Mouse (Mus musculus) retina, adult 2 months (tissue): ENCODE data around the gene Gm4498.
"Not testable (repeated sequence)": the region's sequence is repeated elsewhere in the genome, so short reads cannot be mapped to it uniquely, and the experiment has no call there.

Source experiments
- DNase-seq: peaks from one replicate; pipeline ENCODE4 v3.0.0-alpha.2; 2012; ENCODE audit warnings: low read depth, low spot score

Gm4498 gene

DNA sequence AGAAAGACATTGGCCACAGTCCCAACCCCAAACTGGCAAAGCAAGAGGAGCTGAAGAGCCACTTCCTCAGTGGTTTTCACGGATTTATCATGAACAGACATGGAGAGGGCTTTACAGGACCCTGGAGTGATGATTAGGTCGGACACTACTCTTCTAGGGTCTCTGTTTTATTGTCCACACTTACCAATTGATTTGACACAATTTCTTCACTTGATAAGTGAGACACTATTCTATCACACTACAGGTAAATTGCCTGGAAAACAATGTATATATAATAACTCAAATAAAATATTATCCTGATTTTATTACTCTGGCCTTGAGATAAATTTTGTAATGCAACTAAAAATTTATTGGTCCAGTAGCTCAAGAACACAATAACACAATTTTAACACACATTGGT is at the start of gene Gm4498:
TSS of gene Gm4498 (minus strand) at position 101 of the 400 bp plus-strand sequence.
- DNase-seq: not testable (repeated sequence)

DNA sequence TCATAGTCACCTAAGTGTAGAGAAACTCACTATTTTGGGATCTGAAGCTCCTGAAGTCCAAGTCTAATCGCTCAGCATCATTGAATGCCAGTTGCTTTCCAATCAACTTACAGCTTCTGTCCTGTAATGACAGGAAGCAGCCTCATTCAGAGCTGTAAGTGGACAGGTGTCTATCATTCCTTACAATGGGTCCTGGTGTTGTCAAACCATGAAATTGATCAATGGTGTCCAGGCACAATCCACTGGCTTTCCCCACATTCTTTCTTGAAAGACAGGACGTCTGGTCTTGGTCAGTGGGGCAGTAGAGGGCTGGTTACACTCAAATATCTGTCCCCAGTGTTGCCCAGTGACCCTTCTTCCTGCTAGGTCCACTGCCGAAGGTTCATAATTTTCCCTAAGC is 29.1 kb upstream of the Gm4498 start, which contains the start of gene Gm5890:
TSS of gene Gm5890 (minus strand) at position 101 of the 400 bp plus-strand sequence.
- DNase-seq: not testable (repeated sequence)

DNA sequence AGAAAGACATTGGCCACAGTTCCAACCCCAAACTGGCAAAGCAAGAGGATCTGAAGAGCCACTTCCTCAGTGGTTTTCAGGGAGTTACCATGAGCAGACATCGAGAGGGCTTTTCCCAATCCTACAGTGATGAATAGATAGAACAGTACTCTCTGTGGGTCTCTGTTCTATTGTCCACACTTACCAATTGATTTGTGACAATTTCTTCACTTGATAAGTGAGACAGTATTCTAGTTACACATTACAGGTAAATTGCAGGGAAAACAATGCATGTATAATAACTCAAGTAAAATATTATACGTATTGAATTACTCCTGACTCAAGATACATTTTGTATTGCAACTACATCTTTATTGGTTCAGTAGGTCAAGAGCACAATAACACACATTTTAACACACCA is 28.1 kb downstream of the Gm4498 start, which contains the start of gene Gm6164:
TSS of gene Gm6164 (minus strand) at position 101 of the 400 bp plus-strand sequence.
- not testable (repeated sequence) for DNase-seq

DNA sequence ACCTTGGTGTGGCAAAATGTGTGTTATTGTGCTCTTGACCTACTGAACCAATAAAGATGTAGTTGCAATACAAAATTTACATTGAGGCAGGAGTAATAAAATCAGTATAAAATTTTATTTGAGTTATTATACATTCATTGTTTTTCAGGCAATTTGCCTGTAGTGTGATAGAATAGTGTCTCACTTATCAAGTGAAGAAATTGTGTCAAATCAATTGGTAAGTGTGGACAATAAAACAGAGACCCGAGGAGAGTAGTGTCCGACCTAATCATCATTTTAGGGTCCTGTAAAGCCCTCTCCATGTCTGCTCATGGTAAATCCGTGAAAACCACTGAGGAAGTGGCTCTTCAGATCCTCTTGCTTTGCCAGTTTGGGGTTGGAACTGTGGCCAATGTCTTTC is 40.2 kb downstream of the Gm4498 start, which contains the start of gene Vmn1r95:
TSS of gene Vmn1r95 (plus strand) at position 301 of the 400 bp plus-strand sequence.
- DNase-seq: not testable (repeated sequence)
